Mouse (Mus musculus) c-Kit-positive CD71-negative TER-119-negative erythroid progenitor cells, embryonic 14.5 days (primary cell): ENCODE measurements around the gene Cldn7.
"Not testable (repeated sequence)": the region's sequence is repeated elsewhere in the genome, so short reads cannot be mapped to it uniquely, and the experiment has no call there.

Experiments
- DNase-seq: peaks from one replicate; pipeline ENCODE4 v3.0.0-alpha.2; 2013; ENCODE audit warnings: low read depth

Gene Cldn7

DNA sequence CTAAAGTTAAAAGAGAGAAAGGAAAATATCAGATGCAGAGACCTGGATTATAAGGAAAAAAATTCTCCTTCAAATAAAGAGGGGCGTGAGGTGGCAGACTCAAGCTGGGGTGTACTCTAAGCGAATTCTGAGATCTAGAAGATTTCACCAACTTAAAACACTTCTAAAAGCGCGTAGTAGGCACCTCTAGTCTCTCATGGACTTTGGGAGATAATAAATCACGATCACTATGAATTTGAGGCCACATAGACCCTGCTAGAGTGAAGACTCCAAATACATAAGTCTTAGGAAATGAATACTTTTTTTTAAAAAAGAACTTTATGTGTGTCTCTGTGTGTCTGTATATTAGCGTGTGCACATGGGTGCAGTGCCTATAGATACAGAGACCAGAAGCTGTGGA, 51.1 kb downstream of the Cldn7 start:
- no peak for DNase-seq

DNA sequence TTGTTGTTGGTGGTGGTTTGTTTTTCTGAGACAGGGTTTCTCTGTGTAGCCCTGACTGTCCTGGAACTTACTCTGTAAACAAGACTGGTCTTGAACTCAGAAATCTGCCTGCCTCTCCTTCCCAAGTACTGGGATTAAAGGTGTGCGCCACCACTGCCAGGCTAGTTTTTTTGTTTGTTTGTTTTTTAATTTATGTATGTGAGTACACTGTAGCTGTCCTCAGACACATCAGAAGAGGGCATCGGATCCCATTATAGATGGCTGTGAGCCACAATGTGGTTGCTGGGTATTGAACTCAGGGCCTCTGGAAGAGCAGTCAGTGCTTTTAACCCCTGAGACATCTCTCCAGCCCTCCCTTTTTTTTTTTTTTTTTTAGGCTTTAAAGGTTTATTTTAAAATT, 51.6 kb downstream of the Cldn7 start:
- not testable (repeated sequence) for DNase-seq

DNA sequence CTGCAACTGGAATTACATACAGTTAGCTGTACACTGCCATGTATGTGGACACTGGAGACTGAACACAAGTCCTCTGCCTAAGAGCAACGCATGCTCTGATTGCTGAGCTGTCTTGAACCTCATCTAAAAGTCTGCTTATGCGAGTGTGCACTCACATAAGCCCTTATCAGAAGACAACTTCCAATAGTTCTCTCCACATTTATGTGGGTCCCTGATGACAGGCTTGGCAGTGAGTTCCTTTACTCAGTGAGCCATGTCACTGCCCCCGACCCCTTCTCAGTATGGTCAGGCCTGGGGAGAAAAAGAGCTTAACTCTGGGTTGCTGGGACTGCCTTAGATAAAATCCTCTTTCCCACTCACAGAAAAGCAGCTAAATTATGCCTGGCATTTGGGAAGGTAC, 52.1 kb downstream of the Cldn7 start, which contains the start of gene Dlg4:
Gene Dlg4, plus strand, starts transcription at position 274 of the 400 bp plus-strand sequence.
- no peak for DNase-seq

DNA sequence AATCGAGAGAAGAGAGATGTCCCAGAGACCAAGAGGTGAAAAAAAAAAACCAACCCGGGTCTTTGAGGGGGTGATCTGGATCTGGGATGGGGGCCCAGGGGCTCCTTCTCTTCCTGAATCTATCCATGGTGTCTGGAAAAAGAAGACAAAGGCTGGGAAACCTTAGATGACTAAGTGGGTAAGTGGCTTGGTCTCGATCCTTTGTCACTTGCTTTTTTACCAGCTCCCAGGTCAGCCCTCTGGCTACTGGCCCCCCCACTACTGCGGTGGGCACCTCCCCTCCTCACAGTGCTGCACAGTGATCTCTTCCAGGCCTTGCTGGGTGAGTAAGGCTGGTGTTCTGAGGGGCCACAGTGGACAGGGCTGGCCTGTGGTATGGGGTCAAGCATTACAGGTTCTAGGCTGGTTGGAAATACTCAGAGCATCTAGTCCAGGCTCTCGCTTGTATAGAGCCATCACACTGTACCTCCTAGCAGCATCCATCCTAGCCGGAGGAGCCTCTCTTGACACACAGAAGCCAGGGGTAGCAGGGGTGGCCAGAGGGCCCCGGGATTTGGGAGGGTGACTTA, 52.7 kb downstream of the Cldn7 start:
- no peak for DNase-seq
